Mouse (Mus musculus): Measurements from ENCODE around the gene Dach1. TPM values are rescaled to one million over a fixed set of nuclear protein-coding genes. Genes with fewer than 3 reads are reported as not detected.

The Dach1 gene
- polyA plus RNA-seq, 1 experiment: 6.3 TPM

- TF ChIP-seq POLR2A (IDR thresholded peaks at IDR 0.05; ENCODE audit: borderline replicate concordance, control insufficient read depth, low read depth, low read length) (0 out of 2 replicates have a peak, but pooled peaks have one; percentile 21), CTCF (IDR thresholded peaks at IDR 0.05; ENCODE audit: control insufficient read depth, insufficient read depth, low read length) (no peak)
- under 1% methylated on average over 33 of the region's 33 CpGs for WGBS
- peak overlapping the region; percentile 94 for H3K4me3 ChIP-seq (replicated peaks; ENCODE audit: control insufficient read depth, low read depth, low read length)
- peak overlapping the region; percentile 95 for H3K27ac ChIP-seq (ENCODE audit: control insufficient read depth, insufficient read depth, low read depth, low read length, poor library complexity)
- H3K4me1 ChIP-seq (ENCODE audit: control insufficient read depth, insufficient read depth, low read length): no peaks in the 10 kb centered on the region
Observed at GRCm38 (mm10) chr14:98167186-98168038, 2.2 kb downstream of the Dach1 start.

GRCm38 (mm10) chr14:98166318-98166976 lies 3.1 kb downstream of the Dach1 start:
- TF ChIP-seq CTCF (IDR thresholded peaks at IDR 0.05; ENCODE audit: control insufficient read depth, insufficient read depth, low read length): no peak
- TF ChIP-seq POLR2A (IDR thresholded peaks at IDR 0.05; ENCODE audit: borderline replicate concordance, control insufficient read depth, low read depth, low read length): no peak
- H3K27ac ChIP-seq (ENCODE audit: control insufficient read depth, insufficient read depth, low read depth, low read length, poor library complexity): no peak overlapping the region
- 33% methylated on average over 10 of the region's 10 CpGs for WGBS
- no peaks in the 10 kb centered on the region for H3K4me1 ChIP-seq (ENCODE audit: control insufficient read depth, insufficient read depth, low read length)
- peak overlapping the region; percentile 53 for H3K4me3 ChIP-seq (replicated peaks; ENCODE audit: control insufficient read depth, low read depth, low read length)

GRCm38 (mm10) chr14:98156753-98157152 lies 12.8 kb downstream of the Dach1 start:
- WGBS: 81% methylated on average over 7 of the region's 7 CpGs
- H3K27ac ChIP-seq (ENCODE audit: control insufficient read depth, insufficient read depth, low read depth, low read length, poor library complexity): no peak overlapping the region
- no peak for TF ChIP-seq POLR2A (IDR thresholded peaks at IDR 0.05; ENCODE audit: borderline replicate concordance, control insufficient read depth, low read depth, low read length)
- TF ChIP-seq CTCF (IDR thresholded peaks at IDR 0.05; ENCODE audit: control insufficient read depth, insufficient read depth, low read length): no peak
- no peak overlapping the region for H3K4me3 ChIP-seq (replicated peaks; ENCODE audit: control insufficient read depth, low read depth, low read length)
- no peaks in the 10 kb centered on the region for H3K4me1 ChIP-seq (ENCODE audit: control insufficient read depth, insufficient read depth, low read length)

GRCm38 (mm10) chr14:98155725-98156392 lies 13.7 kb downstream of the Dach1 start:
- Histone ChIP-seq H3K4me3 (replicated peaks; ENCODE audit: control insufficient read depth, low read depth, low read length) (no peak overlapping the region), H3K4me1 (ENCODE audit: control insufficient read depth, insufficient read depth, low read length) (no peaks in the 10 kb centered on the region), H3K27ac (ENCODE audit: control insufficient read depth, insufficient read depth, low read depth, low read length, poor library complexity) (no peak overlapping the region)
- no peak for TF ChIP-seq POLR2A (IDR thresholded peaks at IDR 0.05; ENCODE audit: borderline replicate concordance, control insufficient read depth, low read depth, low read length)
- no peak for TF ChIP-seq CTCF (IDR thresholded peaks at IDR 0.05; ENCODE audit: control insufficient read depth, insufficient read depth, low read length)
- WGBS: 87% methylated on average over 7 of the region's 7 CpGs

- H3K4me1 ChIP-seq (ENCODE audit: control insufficient read depth, insufficient read depth, low read length): no peaks in the 10 kb centered on the region
- H3K4me3 ChIP-seq (replicated peaks; ENCODE audit: control insufficient read depth, low read depth, low read length): no peak overlapping the region
- no peak overlapping the region for H3K27ac ChIP-seq (ENCODE audit: control insufficient read depth, insufficient read depth, low read depth, low read length, poor library complexity)
- 83% methylated on average over 7 of the region's 7 CpGs for WGBS
- TF ChIP-seq CTCF (IDR thresholded peaks at IDR 0.05; ENCODE audit: control insufficient read depth, insufficient read depth, low read length): no peak
- no peak for TF ChIP-seq POLR2A (IDR thresholded peaks at IDR 0.05; ENCODE audit: borderline replicate concordance, control insufficient read depth, low read depth, low read length)
Observed at GRCm38 (mm10) chr14:98154832-98155422, 14.6 kb downstream of the Dach1 start.

GRCm38 (mm10) chr14:98141758-98142157 lies 27.8 kb downstream of the Dach1 start:
- Histone ChIP-seq H3K4me3 (replicated peaks; ENCODE audit: control insufficient read depth, low read depth, low read length) (no peak overlapping the region), H3K4me1 (ENCODE audit: control insufficient read depth, insufficient read depth, low read length) (no peaks in the 10 kb centered on the region), H3K27ac (ENCODE audit: control insufficient read depth, insufficient read depth, low read depth, low read length, poor library complexity) (no peak overlapping the region)
- no peak for TF ChIP-seq CTCF (IDR thresholded peaks at IDR 0.05; ENCODE audit: control insufficient read depth, insufficient read depth, low read length)
- no peak for TF ChIP-seq POLR2A (IDR thresholded peaks at IDR 0.05; ENCODE audit: borderline replicate concordance, control insufficient read depth, low read depth, low read length)
- WGBS: 72% methylated on average over 2 of the region's 2 CpGs

- Histone ChIP-seq H3K4me1 (ENCODE audit: control insufficient read depth, insufficient read depth, low read length) (no peaks in the 10 kb centered on the region), H3K27ac (ENCODE audit: control insufficient read depth, insufficient read depth, low read depth, low read length, poor library complexity) (no peak overlapping the region), H3K4me3 (replicated peaks; ENCODE audit: control insufficient read depth, low read depth, low read length) (no peak overlapping the region)
- TF ChIP-seq CTCF (IDR thresholded peaks at IDR 0.05; ENCODE audit: control insufficient read depth, insufficient read depth, low read length) (no peak), POLR2A (IDR thresholded peaks at IDR 0.05; ENCODE audit: borderline replicate concordance, control insufficient read depth, low read depth, low read length) (no peak)
- 78% methylated on average over 3 of the region's 3 CpGs for WGBS
Observed at GRCm38 (mm10) chr14:98138873-98139665, 30.5 kb downstream of the Dach1 start.

Measured in bone marrow, adult 2 months (tissue).